Mouse (Mus musculus): Measurements from ENCODE around the gene Hist1h2bk. TPM values are rescaled to one million over a fixed set of nuclear protein-coding genes. Genes with fewer than 3 reads are reported as not detected.

The Hist1h2bk gene
- not detected in 2 replicates for polyA plus RNA-seq (2021; fragmentation: Nextera tagmentation)
- long read RNA-seq, experiment 1: 0 reads
- long read RNA-seq, experiment 2: 0 reads

GRCm38 (mm10) chr13:22035267-22036148, at the start of gene Hist1h2bk, which contains the start of gene Hist1h2ah:
TSS of gene Hist1h2bk (plus strand) at chr13:22035870.
TSS of gene Hist1h2ah (minus strand) at chr13:22035568.

GRCm38 (mm10) chr13:22009642-22010041, 26.0 kb upstream of the Hist1h2bk start, which contains the start of gene Prss16:
TSS of gene Prss16 (minus strand) at chr13:22009742.

DNA sequence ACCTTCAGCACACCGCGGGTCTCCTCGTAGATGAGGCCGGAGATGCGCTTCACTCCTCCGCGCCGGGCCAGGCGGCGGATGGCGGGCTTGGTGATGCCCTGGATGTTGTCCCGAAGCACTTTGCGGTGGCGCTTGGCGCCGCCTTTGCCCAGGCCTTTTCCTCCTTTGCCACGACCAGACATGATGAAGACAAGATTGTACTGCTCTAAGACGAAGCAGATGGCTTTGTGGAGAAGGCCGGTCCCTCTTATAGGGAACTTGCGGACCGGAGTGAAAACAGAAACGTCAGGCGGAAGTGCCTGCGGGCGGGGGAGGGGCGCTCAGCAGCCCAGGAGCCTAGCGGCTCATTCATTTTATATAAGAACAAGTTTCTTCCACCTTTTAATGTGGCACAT, 5.5 kb downstream of the Hist1h2bk start, which contains the start of gene Hist1h4i:
Gene Hist1h4i (minus strand): TSS at position 221 of the 395 bp plus-strand sequence.

GRCm38 (mm10) chr13:22042568-22043502, 7.2 kb downstream of the Hist1h2bk start, which contains the start of the genes Hist1h2ag and Hist1h2bj:
TSS of gene Hist1h2ag (minus strand) at chr13:22042944.
TSS of gene Hist1h2bj (plus strand) at chr13:22043214.

DNA sequence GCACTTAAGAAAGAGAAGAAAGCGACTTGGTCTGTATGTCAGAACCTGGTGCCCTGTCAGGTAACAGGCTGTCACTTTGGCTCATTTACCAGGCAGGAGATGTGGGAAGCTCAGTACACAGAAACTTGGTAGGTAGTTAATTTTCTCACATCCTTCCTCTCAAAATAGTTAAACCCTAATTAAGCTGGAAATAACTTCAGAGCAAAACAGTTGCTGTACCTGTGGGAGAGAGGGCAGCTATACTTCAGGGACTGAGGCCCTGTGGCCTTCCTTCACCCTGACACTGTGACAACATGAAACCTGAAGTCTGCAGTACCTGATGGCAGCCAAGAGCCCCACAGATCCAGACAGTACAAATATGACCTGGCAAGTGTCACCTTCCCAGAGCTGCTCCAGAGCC, 48.5 kb downstream of the Hist1h2bk start, which contains the start of gene Vmn1r188:
Gene Vmn1r188 (plus strand): TSS at position 301 of the 400 bp plus-strand sequence.

Other genes starting within 250 kb of the Hist1h2bk start
- gene Hist1h2an, start 248.7 kb upstream of the Hist1h2bk start, polyA plus RNA-seq (2021; fragmentation: Nextera tagmentation): 2.4 TPM in 1 of 2 replicates, not detected in the other
- gene Hist1h2bp, start 248.4 kb upstream of the Hist1h2bk start, polyA plus RNA-seq (2021; fragmentation: Nextera tagmentation): not detected in 2 replicates
- 0.40 and 1.2 TPM in 2 replicates for gene Hist1h2bq, start 225.7 kb upstream of the Hist1h2bk start, polyA plus RNA-seq (2021; fragmentation: Nextera tagmentation)
- not detected in 2 replicates for gene Hist1h2ao, start 225.4 kb upstream of the Hist1h2bk start, polyA plus RNA-seq (2021; fragmentation: Nextera tagmentation)
- 1.8 and 3.3 TPM in 2 replicates for gene Hist1h4m, start 224.1 kb upstream of the Hist1h2bk start, polyA plus RNA-seq (2021; fragmentation: Nextera tagmentation)
- gene Hist1h4n, start 203.7 kb upstream of the Hist1h2bk start, polyA plus RNA-seq (2021; fragmentation: Nextera tagmentation): 0.64 and 2.7 TPM in 2 replicates
- 68.6 TPM in 2 replicates for gene Hist1h2ap, start 202.4 kb upstream of the Hist1h2bk start, polyA plus RNA-seq (2021; fragmentation: Nextera tagmentation)
- gene Hist1h2br, start 202.1 kb upstream of the Hist1h2bk start, polyA plus RNA-seq (2021; fragmentation: Nextera tagmentation): not detected in 2 replicates
- gene Zfp184, start 90.8 kb upstream of the Hist1h2bk start, polyA plus RNA-seq (2021; fragmentation: Nextera tagmentation): 1.6 and 2.5 TPM in 2 replicates
- 0.10 TPM in 1 of 2 replicates, not detected in the other for gene Pom121l2, start 54.7 kb upstream of the Hist1h2bk start, polyA plus RNA-seq (2021; fragmentation: Nextera tagmentation)
- gene Prss16, start 26.1 kb upstream of the Hist1h2bk start, polyA plus RNA-seq (2021; fragmentation: Nextera tagmentation): 1.7 and 1.9 TPM in 2 replicates
- not detected in 2 replicates for gene Hist1h2ah, start 302 bp upstream of the Hist1h2bk start, polyA plus RNA-seq (2021; fragmentation: Nextera tagmentation)
- 6.4 and 6.7 TPM in 2 replicates for gene Hist1h4i, start 5.5 kb downstream of the Hist1h2bk start, polyA plus RNA-seq (2021; fragmentation: Nextera tagmentation)
- not detected in 2 replicates for gene Hist1h2ag, start 7.1 kb downstream of the Hist1h2bk start, polyA plus RNA-seq (2021; fragmentation: Nextera tagmentation)
- 0.67 TPM in 1 of 2 replicates, not detected in the other for gene Hist1h2bj, start 7.3 kb downstream of the Hist1h2bk start, polyA plus RNA-seq (2021; fragmentation: Nextera tagmentation)
- not detected in 2 replicates for gene Vmn1r188, start 48.6 kb downstream of the Hist1h2bk start, polyA plus RNA-seq (2021; fragmentation: Nextera tagmentation)
- not detected in 2 replicates for gene Vmn1r189, start 70.0 kb downstream of the Hist1h2bk start, polyA plus RNA-seq (2021; fragmentation: Nextera tagmentation)
- gene Vmn1r191, start 148.1 kb downstream of the Hist1h2bk start, polyA plus RNA-seq (2021; fragmentation: Nextera tagmentation): not detected in 2 replicates
- not detected in 2 replicates for gene Vmn1r192, start 155.3 kb downstream of the Hist1h2bk start, polyA plus RNA-seq (2021; fragmentation: Nextera tagmentation)
- gene Vmn1r193, start 187.3 kb downstream of the Hist1h2bk start, polyA plus RNA-seq (2021; fragmentation: Nextera tagmentation): not detected in 2 replicates
- not detected in 2 replicates for gene Vmn1r194, start 208.3 kb downstream of the Hist1h2bk start, polyA plus RNA-seq (2021; fragmentation: Nextera tagmentation)
- gene Vmn1r195, start 234.7 kb downstream of the Hist1h2bk start, polyA plus RNA-seq (2021; fragmentation: Nextera tagmentation): not detected in 2 replicates